Mouse (Mus musculus): ENCODE data around the gene Armcx3.
"Not testable (repeated sequence)": the region's sequence is repeated elsewhere in the genome, so short reads cannot be mapped to it uniquely, and the experiment has no call there.

Armcx3 gene

GRCm38 (mm10) chrX:134756434-134757292 is at the start of gene Armcx3:
Gene Armcx3, plus strand, starts transcription at chrX:134756595.
- DNase-seq (ENCODE audit: low read depth, low spot score), result peak; percentile 47

- no peak for DNase-seq (ENCODE audit: low read depth, low spot score)
Observed at GRCm38 (mm10) chrX:134716863-134717262, 39.5 kb upstream of the Armcx3 start.

GRCm38 (mm10) chrX:134717752-134718308 is 38.6 kb upstream of the Armcx3 start, which contains the start of gene Armcx1:
Gene Armcx1, plus strand, starts transcription at chrX:134717963.
- peak; percentile 76 for DNase-seq (ENCODE audit: low read depth, low spot score)

GRCm38 (mm10) chrX:134718524-134718923 is 37.9 kb upstream of the Armcx3 start:
- peak; percentile 45 for DNase-seq (ENCODE audit: low read depth, low spot score)

GRCm38 (mm10) chrX:134723762-134724161 is 32.6 kb upstream of the Armcx3 start:
- DNase-seq (ENCODE audit: low read depth, low spot score), result not testable (repeated sequence)

- DNase-seq (ENCODE audit: low read depth, low spot score), result no peak
Observed at GRCm38 (mm10) chrX:134729778-134730177, 26.6 kb upstream of the Armcx3 start.

GRCm38 (mm10) chrX:134737796-134738195 is 18.6 kb upstream of the Armcx3 start:
- DNase-seq (ENCODE audit: low read depth, low spot score), result no peak

GRCm38 (mm10) chrX:134739160-134739559 is 17.2 kb upstream of the Armcx3 start:
- DNase-seq (ENCODE audit: low read depth, low spot score), result no peak

- DNase-seq (ENCODE audit: low read depth, low spot score), result no peak
Observed at GRCm38 (mm10) chrX:134741862-134742261, 14.5 kb upstream of the Armcx3 start.

GRCm38 (mm10) chrX:134746459-134746858 is 9.9 kb upstream of the Armcx3 start:
- DNase-seq (ENCODE audit: low read depth, low spot score), result no peak

GRCm38 (mm10) chrX:134750764-134751592 is 5.4 kb upstream of the Armcx3 start, which contains the start of gene Armcx6:
Gene Armcx6, minus strand, starts transcription at chrX:134751417.
- DNase-seq (ENCODE audit: low read depth, low spot score), result peak; percentile 61

- DNase-seq (ENCODE audit: low read depth, low spot score), result no peak
Observed at GRCm38 (mm10) chrX:134751910-134752309, 4.5 kb upstream of the Armcx3 start.

GRCm38 (mm10) chrX:134752584-134752983 is 3.8 kb upstream of the Armcx3 start:
- no peak for DNase-seq (ENCODE audit: low read depth, low spot score)

GRCm38 (mm10) chrX:134757293-134757995 is 1.0 kb downstream of the Armcx3 start:
- DNase-seq (ENCODE audit: low read depth, low spot score), result no peak

GRCm38 (mm10) chrX:134763428-134764198 is 7.2 kb downstream of the Armcx3 start:
- not testable (repeated sequence) for DNase-seq (ENCODE audit: low read depth, low spot score)

- no peak for DNase-seq (ENCODE audit: low read depth, low spot score)
Observed at GRCm38 (mm10) chrX:134787728-134788127, 31.3 kb downstream of the Armcx3 start.

GRCm38 (mm10) chrX:134807833-134808754 is 51.7 kb downstream of the Armcx3 start:
- DNase-seq (ENCODE audit: low read depth, low spot score), result peak; percentile 46

- peak; percentile 60 for DNase-seq (ENCODE audit: low read depth, low spot score)
Observed at GRCm38 (mm10) chrX:134808755-134809224, 52.4 kb downstream of the Armcx3 start, which contains the start of gene Armcx2. Gene Armcx2, minus strand, starts transcription at chrX:134809221.
